Mouse (Mus musculus) heart, embryonic 14.5 days (tissue): ENCODE data around the gene Fam192a. TPM values are rescaled to one million over a fixed set of nuclear protein-coding genes. Genes with fewer than 3 reads are reported as not detected.

Source experiments
- ATAC-seq: fragments of 200-750 bp; cut with Nextera tagmentation; 2 replicates; pipeline ENCODE4 v1.8.0; 2017; ENCODE audit warnings: low read depth, moderate TSS enrichment; ENCODE audit not compliant: insufficient number of reproducible peaks, insufficient read depth, low FRiP score
- H3K27ac ChIP-seq, 2 experiments: fragments of 200-500 bp in 1 of 2; fragments of 300-500 bp in 1 of 2; sonication (generic) in 1 of 2; replicated peaks in 1 of 2; 2 replicates each; pipeline ENCODE4 v1.5.1; 2012 to 2014; ENCODE audit warnings: low read depth in 2 of 2, low read length in 2 of 2, control low read depth in 1 of 2, mild to moderate bottlenecking in 1 of 2, mixed read lengths in 1 of 2; ENCODE audit not compliant: control insufficient read depth in 1 of 2, insufficient read depth in 1 of 2
- H3K27me3 ChIP-seq: fragments of 300-500 bp; sonication (generic); 2 replicates; pipeline ENCODE4 v1.6.1; 2014; ENCODE audit warnings: mild to moderate bottlenecking, low read length, control low read depth; ENCODE audit not compliant: control insufficient read depth, insufficient read depth
- H3K36me3 ChIP-seq: fragments of 300-500 bp; sonication (generic); 2 replicates; pipeline ENCODE4 v1.6.1; 2014; ENCODE audit warnings: mild to moderate bottlenecking, control low read depth, low read length, mixed read lengths; ENCODE audit not compliant: control insufficient read depth, insufficient read depth
- H3K4me1 ChIP-seq, 2 experiments: fragments of 200-500 bp in 1 of 2; fragments of 300-500 bp in 1 of 2; sonication (generic) in 1 of 2; 2 replicates each; pipeline ENCODE4 v1.6.1; 2012 to 2014; ENCODE audit warnings: low read length in 2 of 2, control low read depth in 1 of 2, mixed read lengths in 1 of 2; ENCODE audit not compliant: control insufficient read depth in 2 of 2, insufficient read depth in 2 of 2
- H3K4me2 ChIP-seq: fragments of 300-500 bp; sonication (generic); 2 replicates; pipeline ENCODE4 v1.6.1; 2014; ENCODE audit warnings: mild to moderate bottlenecking, low read length
- H3K4me3 ChIP-seq, 2 experiments: fragments of 200-500 bp in 1 of 2; fragments of 300-500 bp in 1 of 2; sonication (generic) in 1 of 2; 2 replicates each; pipeline ENCODE4 v1.5.1; 2012 to 2014; ENCODE audit warnings: low read length in 2 of 2, mild to moderate bottlenecking in 2 of 2, control low read depth in 1 of 2, low read depth in 1 of 2, moderate library complexity in 1 of 2; ENCODE audit not compliant: control insufficient read depth in 1 of 2, insufficient read depth in 1 of 2
- H3K9ac ChIP-seq: fragments of 300-500 bp; sonication (generic); 2 replicates; pipeline ENCODE4 v1.6.1; 2014; ENCODE audit warnings: mild to moderate bottlenecking, low read length
- H3K9me3 ChIP-seq: fragments of 300-500 bp; sonication (generic); 2 replicates; pipeline ENCODE4 v1.6.1; 2016; ENCODE audit warnings: low read length, control low read depth; ENCODE audit not compliant: control insufficient read depth
- WGBS: fragments of 180-500 bp; shearing (Covaris S2); extraction: QIAGEN DNeasy Blood & Tissue Kit; methylation state at CpG from one replicate; pipeline ENCODE4 v1.1.7; 2014; 5-methylcytosine and 5-hydroxymethylcytosine counted together
- polyA plus RNA-seq: library from polyadenylated mRNA; unstranded; fragments of >200 nt; fragmentation: Nextera tagmentation; extraction: Ambion mirVana; gene quantifications from 2 replicates; pipeline ENCODE4 v1.2.1, GENCODE M21; 2014

Gene Fam192a
- polyA plus RNA-seq, 1 experiment from 2014 or later = 38.6 TPM

- H3K9me3 ChIP-seq = no peaks in the 10 kb centered on the region
- no peak for ATAC-seq
- peaks cover 9% of the 10 kb centered on the region; the same call in 1 of the 2 replicates for H3K27me3 ChIP-seq
- H3K4me1 ChIP-seq = peaks cover 3 to 4% of the 10 kb centered on the region in 2 experiments; a peak in 1 of 4 replicates
- H3K9ac ChIP-seq = no peak overlapping the region
- H3K4me2 ChIP-seq = no peak overlapping the region
- WGBS = 73% methylated on average over 17 of the region's 18 CpGs
- H3K4me3 ChIP-seq = no peak overlapping the region
- H3K27ac ChIP-seq = no peak overlapping the region
- H3K36me3 ChIP-seq = no peaks in the 10 kb centered on the region
Measured at GRCm38 (mm10) chr8:94540889-94541795, 60.7 kb downstream of the Fam192a start.

GRCm38 (mm10) chr8:94540025-94540424 lies 61.8 kb downstream of the Fam192a start:
- Histone ChIP-seq H3K4me3 (no peak overlapping the region), H3K27ac (no peak overlapping the region), H3K9me3 (no peaks in the 10 kb centered on the region), H3K9ac (no peak overlapping the region), H3K4me2 (no peak overlapping the region), H3K27me3 (peaks cover 17% of the 10 kb centered on the region), H3K4me1 (peaks cover 4% of the 10 kb centered on the region in 2 experiments; a peak in 1 of 4 replicates), H3K36me3 (no peaks in the 10 kb centered on the region)
- 69% methylated on average over 1 of the region's 2 CpGs for WGBS
- no peak for ATAC-seq

GRCm38 (mm10) chr8:94537456-94537855 lies 64.3 kb downstream of the Fam192a start:
- no peak for ATAC-seq
- 70% methylated on average over 2 of the region's 2 CpGs for WGBS
- Histone ChIP-seq H3K9ac (no peak overlapping the region), H3K4me3 (no peak overlapping the region), H3K36me3 (no peaks in the 10 kb centered on the region), H3K27me3 (peaks cover 33% of the 10 kb centered on the region), H3K4me1 (peaks cover 2 to 12% of the 10 kb centered on the region in 2 experiments; a peak in 2 of 4 replicates), H3K4me2 (no peak overlapping the region), H3K9me3 (no peaks in the 10 kb centered on the region), H3K27ac (no peak overlapping the region)

GRCm38 (mm10) chr8:94535631-94536030 lies 66.2 kb downstream of the Fam192a start:
- no peak overlapping the region for H3K4me3 ChIP-seq
- H3K9me3 ChIP-seq = no peaks in the 10 kb centered on the region
- ATAC-seq = no peak
- H3K36me3 ChIP-seq = no peaks in the 10 kb centered on the region
- peaks cover 38% of the 10 kb centered on the region for H3K27me3 ChIP-seq
- H3K27ac ChIP-seq = no peak overlapping the region
- 78% methylated on average over 7 of the region's 7 CpGs for WGBS
- peaks cover 6 to 12% of the 10 kb centered on the region in 2 experiments; a peak in 2 of 4 replicates for H3K4me1 ChIP-seq
- H3K4me2 ChIP-seq = no peak overlapping the region
- H3K9ac ChIP-seq = no peak overlapping the region

GRCm38 (mm10) chr8:94534612-94535011 lies 67.2 kb downstream of the Fam192a start:
- WGBS = 34% methylated on average over 4 of the region's 4 CpGs
- no peak overlapping the region for H3K27ac ChIP-seq
- H3K27me3 ChIP-seq = peaks cover 38% of the 10 kb centered on the region
- ATAC-seq = no peak
- no peaks in the 10 kb centered on the region for H3K9me3 ChIP-seq
- no peak overlapping the region for H3K4me3 ChIP-seq
- H3K4me1 ChIP-seq = peaks cover 4 to 12% of the 10 kb centered on the region in 2 experiments; a peak in 2 of 4 replicates
- H3K9ac ChIP-seq = no peak overlapping the region
- H3K36me3 ChIP-seq = no peaks in the 10 kb centered on the region
- H3K4me2 ChIP-seq = no peak overlapping the region

GRCm38 (mm10) chr8:94532873-94533671 lies 68.7 kb downstream of the Fam192a start, which contains the start of gene Cpne2:
Gene Cpne2 (plus strand): TSS chr8:94532990.
- H3K4me2 ChIP-seq = peak within 1 kb of the TSS; percentile 99
- no peak within 1 kb of the TSS for H3K27ac ChIP-seq
- peak within 1 kb of the TSS; percentile 66 to 75 for H3K4me3 ChIP-seq
- H3K27me3 ChIP-seq = peaks cover 38% of the 10 kb centered on the region
- H3K36me3 ChIP-seq = no peaks in the 10 kb centered on the region
- H3K9me3 ChIP-seq = no peaks in the 10 kb centered on the region
- H3K9ac ChIP-seq = peak within 1 kb of the TSS; percentile 75
- ATAC-seq = peak; percentile 78
- peaks cover 4 to 12% of the 10 kb centered on the region in 2 experiments; a peak in 2 of 4 replicates for H3K4me1 ChIP-seq
- WGBS = under 1% methylated on average over 69 of the region's 81 CpGs

GRCm38 (mm10) chr8:94532525-94532872 lies 69.3 kb downstream of the Fam192a start:
- H3K36me3 ChIP-seq = no peaks in the 10 kb centered on the region
- H3K4me3 ChIP-seq = peak overlapping the region; percentile 66 to 75
- no peak overlapping the region for H3K27ac ChIP-seq
- peaks cover 35% of the 10 kb centered on the region for H3K27me3 ChIP-seq
- H3K4me1 ChIP-seq = peaks cover 4 to 12% of the 10 kb centered on the region in 2 experiments; a peak in 2 of 4 replicates
- peak overlapping the region; percentile 99 for H3K4me2 ChIP-seq
- no peaks in the 10 kb centered on the region for H3K9me3 ChIP-seq
- 0% methylated on average over 34 of the region's 34 CpGs for WGBS
- H3K9ac ChIP-seq = peak overlapping the region; percentile 75
- ATAC-seq = no peak
